Mouse (Mus musculus): Measurements from ENCODE around the gene Fam83f.

DNA sequence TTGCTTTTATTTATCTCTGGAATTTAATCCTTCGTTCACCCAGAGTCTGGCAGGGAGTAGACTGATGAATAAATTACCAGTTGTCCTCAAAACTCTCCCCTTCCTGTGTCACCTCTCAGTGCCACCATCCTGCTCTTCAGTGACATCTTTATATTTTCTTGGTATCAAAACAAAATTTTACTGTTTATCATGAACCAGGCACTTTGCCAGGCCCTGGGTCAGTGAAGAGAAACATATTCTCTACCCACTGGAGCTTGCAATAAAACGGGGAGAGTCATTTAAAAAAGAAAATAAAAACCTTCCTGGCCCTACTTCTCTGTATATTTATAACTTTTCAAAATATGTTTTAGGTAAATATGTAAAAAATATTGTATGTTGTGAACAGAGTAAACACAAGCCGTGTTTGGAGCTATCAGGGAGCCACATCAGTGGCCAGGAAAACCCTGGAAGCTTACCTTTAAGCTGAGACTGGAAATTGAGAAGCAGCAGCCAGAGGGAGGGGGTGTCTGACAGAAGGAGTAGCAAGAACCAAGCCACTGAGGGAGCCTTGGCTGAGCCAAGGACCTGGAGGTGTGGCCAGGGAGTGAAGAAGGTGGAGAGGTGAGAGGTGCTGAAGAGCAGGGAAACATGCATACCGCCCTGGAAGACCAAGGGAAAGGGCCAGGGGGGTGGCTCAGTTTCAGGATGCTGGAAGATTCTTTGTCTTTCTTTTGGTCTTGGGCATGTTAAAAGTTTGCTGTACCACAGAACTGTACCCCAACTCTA lies 60.8 kb downstream of the Fam83f start:
- TF ChIP-seq POLR2A (IDR thresholded peaks at IDR 0.05; ENCODE audit: borderline replicate concordance, low read depth, low read length) (no peak), CTCF (IDR thresholded peaks at IDR 0.05; ENCODE audit: low read depth, low read length) (no peak)

Data from bone marrow macrophage, adult 2 months (primary cell).